Mouse (Mus musculus) liver, adult 2 months (tissue): ENCODE data around the gene Icam1.
A peak's percentile ranks its signal among the peaks of the same experiment; 100 is the strongest.

Experiments
- CTCF ChIP-seq: fragments of 200-500 bp; IDR thresholded peaks from 2 replicates; pipeline ENCODE4 v1.5.1; 2011; ENCODE audit warnings: low read depth, low read length, control low read depth
- POLR2A ChIP-seq: fragments of 200-500 bp; IDR thresholded peaks from 2 replicates; pipeline ENCODE4 v1.6.1; 2011; ENCODE audit warnings: low read length, control low read depth; ENCODE audit not compliant: insufficient read depth; ENCODE audit errors: extremely low read depth

DNA sequence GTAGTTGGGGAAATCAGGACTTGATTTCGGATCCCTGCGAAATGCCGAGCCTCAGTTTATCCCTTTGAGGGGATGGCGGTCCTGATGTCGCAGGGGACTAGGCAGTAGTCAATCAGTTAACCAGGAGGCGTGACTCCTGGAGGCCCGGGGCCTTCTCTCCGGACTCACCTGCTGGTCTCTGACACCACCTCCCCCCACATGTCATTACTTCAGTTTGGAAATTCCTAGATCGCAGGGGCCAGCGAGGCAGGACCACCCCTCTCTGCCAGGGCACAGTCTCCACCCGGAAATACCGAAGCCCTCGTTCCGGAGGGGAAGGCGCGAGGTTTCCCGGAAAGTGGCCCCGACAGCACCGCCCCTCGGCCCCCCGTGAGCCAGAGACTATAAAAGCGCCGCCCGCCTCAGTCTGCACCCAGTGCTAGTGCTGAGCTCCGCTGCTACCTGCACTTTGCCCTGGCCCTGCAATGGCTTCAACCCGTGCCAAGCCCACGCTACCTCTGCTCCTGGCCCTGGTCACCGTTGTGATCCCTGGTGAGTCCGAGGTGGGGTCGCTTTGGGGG is at the start of gene Icam1:
- no peak for TF ChIP-seq CTCF
- TF ChIP-seq POLR2A = peak; percentile 95
